Mouse (Mus musculus): Measurements from ENCODE around the gene Flnc. TPM values are rescaled to one million over a fixed set of nuclear protein-coding genes. Genes with fewer than 3 reads are reported as not detected.

The Flnc gene
- polyA plus RNA-seq, 2 experiments: 0.14 to 0.23 TPM

GRCm38 (mm10) chr6:29391802-29392201 is 41.3 kb upstream of the Flnc start:
- WGBS (ENCODE audit: insufficient replicate concordance): 55% methylated on average over 4 of the region's 4 CpGs
- no peak for ATAC-seq (ENCODE audit: insufficient read depth)
- H3K36me3 ChIP-seq (replicated peaks; ENCODE audit: control insufficient read depth, insufficient read depth, low read depth): no peaks in the 10 kb centered on the region
- H3K4me1 ChIP-seq (replicated peaks; ENCODE audit: control insufficient read depth in 2 of 2, insufficient read depth in 2 of 2, low read length in 1 of 2): peaks cover 5 to 12% of the 10 kb centered on the region in 2 experiments
- H3K27me3 ChIP-seq (ENCODE audit: control insufficient read depth, insufficient read depth, low read length): peaks cover 38% of the 10 kb centered on the region
- H3K4me3 ChIP-seq (ENCODE audit: insufficient read depth in 1 of 2, low read depth in 2 of 2, low read length in 2 of 2): no peak overlapping the region
- no peak overlapping the region for H3K27ac ChIP-seq
- no peak for DNase-seq (ENCODE audit: low read depth in 3 of 3, low spot score in 3 of 3)
- no peak overlapping the region for H3K4me2 ChIP-seq (ENCODE audit: low read depth)
- TF ChIP-seq EP300 (IDR thresholded peaks at IDR 0.05; ENCODE audit: low read depth): no peak
- no peak for TF ChIP-seq CTCF (IDR thresholded peaks at IDR 0.05; ENCODE audit: low read depth)
- no peaks in the 10 kb centered on the region for H3K9me3 ChIP-seq (ENCODE audit: control insufficient read depth, low read length)
- no peak overlapping the region for H3K9ac ChIP-seq (replicated peaks)

GRCm38 (mm10) chr6:29394286-29394685 is 38.8 kb upstream of the Flnc start:
- Histone ChIP-seq H3K4me2 (ENCODE audit: low read depth) (no peak overlapping the region), H3K4me1 (replicated peaks; ENCODE audit: control insufficient read depth in 2 of 2, insufficient read depth in 2 of 2, low read length in 1 of 2) (no peaks in the 10 kb centered on the region; a peak in 1 of 4 replicates), H3K27ac (no peak overlapping the region), H3K9ac (replicated peaks) (no peak overlapping the region), H3K36me3 (replicated peaks; ENCODE audit: control insufficient read depth, insufficient read depth, low read depth) (no peaks in the 10 kb centered on the region), H3K4me3 (ENCODE audit: insufficient read depth in 1 of 2, low read depth in 2 of 2, low read length in 2 of 2) (no peak overlapping the region), H3K27me3 (ENCODE audit: control insufficient read depth, insufficient read depth, low read length) (peaks cover 53% of the 10 kb centered on the region), H3K9me3 (ENCODE audit: control insufficient read depth, low read length) (no peaks in the 10 kb centered on the region)
- TF ChIP-seq CTCF (IDR thresholded peaks at IDR 0.05; ENCODE audit: low read depth) (no peak), EP300 (IDR thresholded peaks at IDR 0.05; ENCODE audit: low read depth) (no peak)
- WGBS (ENCODE audit: insufficient replicate concordance): 35% methylated on average over 1 of the region's 1 CpGs
- DNase-seq (ENCODE audit: low read depth in 3 of 3, low spot score in 3 of 3) (no peak), ATAC-seq (ENCODE audit: insufficient read depth) (no peak)

DNA sequence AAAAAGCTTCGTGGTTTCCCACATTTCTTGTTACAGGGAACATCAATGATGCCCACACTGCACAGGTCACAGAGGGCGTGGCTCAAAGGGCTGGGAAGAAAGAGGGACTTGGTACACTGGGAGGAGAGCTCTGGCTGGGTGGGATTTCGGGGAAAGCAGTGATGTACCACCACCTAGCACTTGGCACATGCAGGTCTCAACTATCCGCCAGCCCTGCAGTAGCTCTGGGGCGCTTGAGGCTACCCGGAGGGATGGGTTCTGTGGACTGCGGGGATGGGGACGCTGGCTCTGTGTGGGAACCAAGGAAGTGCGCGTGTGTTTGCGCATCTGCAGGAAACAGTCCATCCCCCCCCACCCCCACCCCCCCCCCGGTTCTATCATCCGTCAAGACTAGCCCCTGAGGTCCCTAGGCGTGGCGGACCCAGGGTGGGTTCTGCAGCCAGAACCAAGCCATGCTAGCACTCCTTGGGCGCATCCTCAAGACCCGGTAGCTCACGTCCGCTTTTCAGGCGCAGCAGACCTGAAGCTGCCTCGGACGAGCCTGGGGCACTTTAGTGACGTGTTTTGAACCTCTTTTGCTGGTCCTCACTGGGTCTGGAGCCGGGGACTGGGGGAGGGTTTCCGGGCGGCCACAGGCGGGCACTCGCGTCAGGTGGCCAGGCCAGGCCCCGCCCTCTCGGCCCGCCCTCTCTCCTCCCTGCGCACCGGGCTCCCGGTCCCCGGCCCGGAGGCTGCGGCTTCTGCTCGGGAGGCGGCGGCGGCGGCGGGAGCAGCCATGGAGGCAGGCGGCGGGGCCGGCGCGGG is 36.9 kb upstream of the Flnc start, which contains the start of gene Ccdc136:
Ccdc136 (plus strand) TSS at position 400 of the 804 bp plus-strand sequence.
- Histone ChIP-seq H3K4me2 (ENCODE audit: low read depth) (peak within 1 kb of the TSS; percentile 60), H3K9ac (replicated peaks) (no peak within 1 kb of the TSS), H3K27ac (no peak within 1 kb of the TSS), H3K36me3 (replicated peaks; ENCODE audit: control insufficient read depth, insufficient read depth, low read depth) (no peaks in the 10 kb centered on the region), H3K4me1 (replicated peaks; ENCODE audit: control insufficient read depth in 2 of 2, insufficient read depth in 2 of 2, low read length in 1 of 2) (no peaks in the 10 kb centered on the region; a peak in 1 of 4 replicates), H3K27me3 (ENCODE audit: control insufficient read depth, insufficient read depth, low read length) (peaks cover 48% of the 10 kb centered on the region), H3K9me3 (ENCODE audit: control insufficient read depth, low read length) (no peaks in the 10 kb centered on the region), H3K4me3 (ENCODE audit: insufficient read depth in 1 of 2, low read depth in 2 of 2, low read length in 2 of 2) (peak within 1 kb of the TSS; percentile 50 to 58)
- DNase-seq (ENCODE audit: low read depth in 3 of 3, low spot score in 3 of 3) (no peak), ATAC-seq (ENCODE audit: insufficient read depth) (no peak)
- TF ChIP-seq CTCF (IDR thresholded peaks at IDR 0.05; ENCODE audit: low read depth): no peak
- no peak for TF ChIP-seq EP300 (IDR thresholded peaks at IDR 0.05; ENCODE audit: low read depth)
- WGBS (ENCODE audit: insufficient replicate concordance): 1% methylated on average over 48 of the region's 49 CpGs

GRCm38 (mm10) chr6:29396714-29397540 is 36.1 kb upstream of the Flnc start:
- Histone ChIP-seq H3K36me3 (replicated peaks; ENCODE audit: control insufficient read depth, insufficient read depth, low read depth) (no peaks in the 10 kb centered on the region), H3K9me3 (ENCODE audit: control insufficient read depth, low read length) (no peaks in the 10 kb centered on the region), H3K27ac (no peak overlapping the region), H3K9ac (replicated peaks) (no peak overlapping the region), H3K27me3 (ENCODE audit: control insufficient read depth, insufficient read depth, low read length) (peaks cover 48% of the 10 kb centered on the region), H3K4me2 (ENCODE audit: low read depth) (peak overlapping the region; percentile 60), H3K4me3 (ENCODE audit: insufficient read depth in 1 of 2, low read depth in 2 of 2, low read length in 2 of 2) (peak overlapping the region; percentile 47 to 50), H3K4me1 (replicated peaks; ENCODE audit: control insufficient read depth in 2 of 2, insufficient read depth in 2 of 2, low read length in 1 of 2) (no peaks in the 10 kb centered on the region; a peak in 1 of 4 replicates)
- 9% methylated on average over 24 of the region's 24 CpGs for WGBS (ENCODE audit: insufficient replicate concordance)
- DNase-seq (ENCODE audit: low read depth in 3 of 3, low spot score in 3 of 3) (no peak), ATAC-seq (ENCODE audit: insufficient read depth) (no peak)
- TF ChIP-seq CTCF (IDR thresholded peaks at IDR 0.05; ENCODE audit: low read depth): no peak
- TF ChIP-seq EP300 (IDR thresholded peaks at IDR 0.05; ENCODE audit: low read depth): no peak

DNA sequence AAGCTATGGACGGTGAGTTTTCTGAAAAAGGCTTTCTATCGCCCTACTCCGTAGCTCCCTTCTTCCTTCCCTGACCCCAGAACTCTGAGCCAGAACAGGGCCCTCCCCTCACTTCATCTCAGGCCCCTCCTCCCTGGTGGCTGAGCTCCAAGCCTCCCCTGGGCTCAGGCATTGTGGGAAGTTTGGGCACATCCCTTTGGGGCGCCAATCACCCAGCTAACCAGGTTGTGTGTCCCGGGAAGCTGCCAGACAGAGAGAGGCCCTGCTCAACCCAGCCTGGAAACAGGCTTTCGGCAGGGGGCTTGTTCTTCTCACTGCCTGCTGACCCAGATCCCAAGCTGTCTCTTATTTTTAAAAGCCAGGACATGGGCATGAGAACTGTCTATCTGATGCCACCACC is 35.5 kb upstream of the Flnc start:
- no peak overlapping the region for H3K4me3 ChIP-seq (ENCODE audit: insufficient read depth in 1 of 2, low read depth in 2 of 2, low read length in 2 of 2)
- no peaks in the 10 kb centered on the region for H3K9me3 ChIP-seq (ENCODE audit: control insufficient read depth, low read length)
- H3K27me3 ChIP-seq (ENCODE audit: control insufficient read depth, insufficient read depth, low read length): peaks cover 47% of the 10 kb centered on the region
- no peak overlapping the region for H3K9ac ChIP-seq (replicated peaks)
- no peaks in the 10 kb centered on the region; a peak in 1 of 4 replicates for H3K4me1 ChIP-seq (replicated peaks; ENCODE audit: control insufficient read depth in 2 of 2, insufficient read depth in 2 of 2, low read length in 1 of 2)
- ATAC-seq (ENCODE audit: insufficient read depth) (no peak), DNase-seq (ENCODE audit: low read depth in 3 of 3, low spot score in 3 of 3) (no peak)
- H3K36me3 ChIP-seq (replicated peaks; ENCODE audit: control insufficient read depth, insufficient read depth, low read depth): no peaks in the 10 kb centered on the region
- no peak for TF ChIP-seq EP300 (IDR thresholded peaks at IDR 0.05; ENCODE audit: low read depth)
- no peak for TF ChIP-seq CTCF (IDR thresholded peaks at IDR 0.05; ENCODE audit: low read depth)
- H3K27ac ChIP-seq: no peak overlapping the region
- 21% methylated on average over 6 of the region's 6 CpGs for WGBS (ENCODE audit: insufficient replicate concordance)
- no peak overlapping the region for H3K4me2 ChIP-seq (ENCODE audit: low read depth)
